Mouse (Mus musculus) adrenal gland (tissue): ENCODE data around the gene Srl.

Source experiments
- intact Hi-C: fragments of 180-260 bp; cut with DNase I; formaldehyde crosslinking; loops from one replicate; pipeline ENCODE4 v1.15.1; 2025

Gene Srl

DNA sequence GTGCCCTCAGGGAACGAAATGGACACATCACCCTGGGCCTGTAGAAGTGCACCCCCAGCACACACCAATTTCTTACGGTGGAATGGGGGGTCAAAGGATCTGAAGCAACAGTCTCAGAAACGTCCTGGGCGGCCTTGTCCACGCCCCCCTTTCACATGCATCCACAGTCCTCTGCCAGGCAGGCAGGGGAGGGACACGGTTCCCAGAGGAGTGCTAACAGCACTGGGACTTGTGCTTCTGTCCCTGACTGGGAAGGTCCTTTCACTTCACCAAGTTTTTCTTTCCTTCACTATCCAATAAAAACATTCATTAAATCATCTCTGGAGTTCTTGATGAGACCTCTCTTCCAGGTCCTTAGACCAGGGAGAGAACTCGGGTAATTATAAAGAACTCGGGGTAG lies 20.9 kb downstream of the Srl start:
- intact Hi-C loops, result no loop called here

DNA sequence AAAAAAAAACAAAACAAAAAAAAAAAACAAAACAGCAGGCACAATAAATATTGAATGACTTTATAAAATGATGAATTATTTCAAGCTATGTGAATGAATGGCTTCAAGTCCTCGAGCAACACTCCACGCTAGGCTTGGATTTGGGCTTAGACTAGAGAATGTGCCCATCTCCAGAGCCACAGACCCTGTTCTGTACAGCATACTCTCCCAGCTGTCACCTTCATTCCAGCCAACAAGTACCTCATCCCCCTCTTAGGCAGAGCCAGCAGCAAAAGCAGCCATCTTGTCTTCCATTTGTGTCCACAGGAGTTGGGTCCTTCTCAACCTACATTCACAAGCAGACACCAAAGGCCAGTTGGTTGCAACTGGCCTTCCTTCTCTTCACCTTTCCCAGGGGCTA lies 21.8 kb downstream of the Srl start:
- intact Hi-C loops, result no loop called here

DNA sequence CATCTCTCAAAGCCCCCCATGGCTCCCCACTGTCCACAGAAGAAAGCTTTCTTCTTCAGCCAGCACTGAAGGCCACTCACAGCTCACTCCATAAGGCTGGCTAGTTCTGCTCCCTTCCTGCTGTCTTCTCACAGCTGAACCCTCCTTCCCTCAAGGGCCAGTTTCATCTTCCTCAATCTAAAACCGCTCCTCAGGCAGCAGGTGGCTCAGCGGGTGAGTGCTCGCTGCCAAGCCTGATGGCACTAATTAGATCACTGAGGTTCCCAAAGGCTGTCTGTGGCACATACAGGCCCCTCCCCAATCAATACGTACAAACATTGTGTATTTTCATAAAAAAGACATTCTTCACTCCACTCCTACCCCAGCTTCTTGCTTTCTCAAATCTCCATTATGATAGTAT lies 22.5 kb downstream of the Srl start:
- intact Hi-C loops, result no loop called here

DNA sequence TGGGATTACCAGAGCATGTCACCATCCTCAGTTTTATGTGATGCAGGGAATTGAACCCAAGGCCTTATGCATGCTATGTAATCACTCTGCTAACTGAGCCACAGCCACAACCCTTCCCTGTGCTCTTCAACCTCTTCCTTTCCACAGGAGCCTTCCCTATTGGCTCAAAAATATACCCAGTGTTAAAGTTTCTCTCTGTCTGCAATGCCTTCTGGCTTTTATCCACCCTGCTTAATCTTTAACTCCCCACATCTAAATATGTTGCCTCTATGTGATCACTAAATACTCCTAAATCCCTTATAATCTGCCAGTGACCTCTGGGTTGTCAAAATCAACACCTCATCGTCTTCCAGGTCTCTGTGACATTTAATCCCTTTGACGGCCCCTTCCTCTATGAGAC lies 23.7 kb downstream of the Srl start:
- intact Hi-C loops, result no loop called here

GRCm38 (mm10) chr16:4514383-4514782 lies 27.2 kb downstream of the Srl start:
- intact Hi-C loops, result no loop called here

DNA sequence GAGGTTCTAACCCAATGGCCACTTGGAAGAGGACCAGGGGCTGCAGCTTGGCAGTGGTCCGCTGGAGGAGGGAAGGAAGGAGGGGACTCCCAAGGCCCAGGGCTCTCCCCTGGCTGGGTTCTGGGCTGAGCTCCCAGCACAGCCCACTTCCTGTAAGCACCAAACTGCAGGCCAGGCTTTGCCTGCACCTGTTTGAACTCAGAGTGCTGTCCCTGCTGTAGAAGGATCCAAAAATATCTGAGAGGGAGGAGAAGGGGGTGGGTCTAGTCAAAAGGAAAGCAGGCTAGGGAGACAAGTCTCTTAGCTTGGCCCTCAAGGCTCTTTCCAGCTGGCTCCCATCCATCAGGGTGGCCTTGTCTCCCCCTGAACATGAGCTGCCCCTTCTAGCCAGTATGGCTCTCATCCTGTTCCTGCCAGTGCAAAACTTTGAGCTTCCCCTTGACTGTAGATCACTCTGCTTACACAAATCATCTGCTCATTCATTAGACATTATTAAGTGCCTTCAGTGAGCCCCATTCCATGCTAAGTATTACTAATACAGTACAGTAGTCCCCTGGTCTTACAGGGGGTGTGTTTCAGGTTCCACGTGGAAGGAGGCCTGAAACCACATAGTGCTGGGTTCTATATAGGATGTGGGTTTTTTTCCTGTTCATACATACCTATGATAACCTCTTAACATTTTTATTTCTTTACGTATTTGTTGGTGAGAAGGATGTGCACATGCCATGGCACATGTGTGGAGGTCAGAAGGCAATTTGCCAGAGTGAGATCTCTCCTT lies 28.8 kb downstream of the Srl start:
- intact Hi-C loops, result no loop called here

DNA sequence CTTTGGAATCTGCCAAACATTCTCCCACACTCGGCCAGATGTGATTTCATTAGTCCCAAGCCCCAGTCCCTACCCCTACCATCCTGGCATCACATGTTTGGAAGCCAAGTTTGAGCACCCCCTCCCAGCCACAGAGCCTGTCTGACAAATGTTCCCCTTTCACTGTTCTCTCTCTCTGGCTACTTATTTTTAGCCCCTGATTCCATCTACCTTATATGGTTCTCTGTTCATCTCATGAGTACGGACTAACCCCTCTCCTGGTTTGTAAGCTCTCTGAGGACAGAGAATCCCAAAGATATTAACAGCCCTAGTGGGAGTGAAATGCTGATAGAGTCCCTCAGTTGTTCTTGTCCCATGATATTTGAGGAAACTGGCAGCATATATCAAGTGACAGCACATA lies 30.2 kb downstream of the Srl start:
- intact Hi-C loops, result no loop called here

DNA sequence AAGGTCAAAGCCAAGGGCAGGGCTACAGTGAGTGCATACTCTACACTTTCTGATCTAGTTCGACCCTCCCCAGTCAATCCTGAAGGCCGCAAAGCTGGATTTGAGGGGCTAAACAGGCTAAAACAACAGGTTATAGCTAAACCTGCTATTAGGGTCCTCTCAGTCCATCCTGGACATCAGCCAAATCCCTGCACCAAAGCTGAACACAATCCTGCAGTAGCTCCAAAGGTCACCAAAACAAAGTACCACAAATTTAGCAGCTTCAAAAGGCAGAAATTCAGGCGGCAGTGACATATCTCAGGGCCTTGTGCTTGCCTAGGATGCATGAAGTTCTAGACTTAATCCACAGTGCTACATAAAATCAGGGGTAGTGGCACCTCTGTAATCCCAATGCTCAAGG lies 35.4 kb downstream of the Srl start:
- intact Hi-C loops, result no loop called here

DNA sequence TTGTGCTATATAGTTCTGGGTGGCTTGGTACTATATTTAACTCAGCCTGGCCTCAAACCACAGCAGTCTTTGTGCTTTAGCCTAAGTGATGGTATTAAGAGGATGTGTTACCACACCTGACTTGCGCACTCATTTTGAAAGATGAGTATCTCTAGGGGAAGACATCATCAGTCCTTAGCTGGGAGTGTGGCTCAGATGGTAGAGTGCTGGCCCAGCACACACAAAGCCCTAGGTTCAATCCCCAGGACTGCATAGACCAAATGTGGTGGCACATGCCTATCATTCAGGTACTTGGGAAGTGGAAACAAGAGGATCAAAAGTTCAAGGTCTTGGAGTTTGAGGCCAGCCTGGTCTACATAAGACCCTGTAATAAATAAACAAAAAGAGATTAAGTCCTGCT lies 38.1 kb downstream of the Srl start:
- intact Hi-C loops, result no loop called here

DNA sequence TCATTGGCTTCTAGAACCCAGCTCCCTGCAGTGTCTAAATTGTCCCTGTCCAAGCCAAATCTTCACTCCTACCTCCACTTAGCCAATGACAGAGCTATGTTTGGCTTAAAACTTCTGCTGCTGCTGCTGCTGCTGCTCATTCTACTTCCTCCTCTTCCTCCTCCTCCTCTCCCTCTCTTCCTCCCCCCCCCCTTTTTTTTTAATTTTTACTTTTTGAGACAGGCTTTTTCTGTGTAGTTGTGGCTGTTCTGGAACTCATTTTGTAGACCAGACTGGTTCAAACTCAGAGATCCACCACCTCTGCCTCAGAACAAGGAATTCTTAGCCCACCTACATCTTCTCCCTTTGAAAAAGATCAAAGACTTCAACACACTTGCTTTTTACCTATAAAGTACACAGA lies 39.0 kb downstream of the Srl start:
- intact Hi-C loops, result no loop called here

GRCm38 (mm10) chr16:4501703-4502102 lies 39.9 kb downstream of the Srl start:
- intact Hi-C loops, result no loop called here

GRCm38 (mm10) chr16:4500598-4501385 lies 40.8 kb downstream of the Srl start:
- intact Hi-C loops, result no loop called here

DNA sequence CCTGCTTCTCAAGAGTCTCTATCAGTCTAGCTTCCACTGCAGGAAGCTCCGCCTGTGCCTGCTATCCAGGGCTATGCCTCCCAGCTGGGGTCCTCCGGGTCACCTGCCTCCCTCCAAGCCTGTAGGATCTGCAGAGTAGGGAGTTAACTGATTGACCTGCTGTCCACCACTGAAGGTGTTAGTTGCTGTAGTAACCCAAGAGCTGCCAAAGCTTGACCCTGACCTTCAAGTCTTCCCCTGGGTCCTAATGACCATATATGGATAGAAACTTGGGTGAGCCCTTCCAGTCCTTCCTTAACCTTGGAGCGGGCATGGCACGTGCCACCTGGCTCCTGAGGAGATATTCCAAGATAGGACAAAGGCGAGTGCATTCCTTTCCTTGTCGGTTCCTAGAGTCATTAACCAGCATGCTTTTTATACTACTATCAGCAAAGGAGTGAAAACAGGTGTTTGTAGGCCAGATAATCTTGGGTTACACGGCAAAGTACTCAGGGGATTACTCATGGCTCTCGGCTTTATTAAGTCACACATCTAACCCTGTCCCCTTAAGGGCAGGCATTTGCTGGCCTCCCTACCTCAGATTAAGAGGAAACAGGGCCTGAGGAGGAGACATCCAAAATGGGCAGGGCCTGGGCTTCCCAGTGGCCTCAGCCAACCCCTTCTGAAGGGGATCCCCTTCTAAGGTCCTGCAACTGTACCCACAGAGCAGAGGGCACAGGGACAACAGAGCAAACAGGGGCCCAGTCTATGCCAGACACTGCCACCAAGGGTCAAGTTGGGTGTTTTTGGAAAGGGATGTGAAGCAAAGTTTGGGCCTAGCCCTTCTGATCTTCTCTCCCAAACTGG lies 43.6 kb downstream of the Srl start:
- intact Hi-C loops, result no loop called here

- intact Hi-C loops, result no loop called here
Measured at GRCm38 (mm10) chr16:4496470-4496869, 45.1 kb downstream of the Srl start.

DNA sequence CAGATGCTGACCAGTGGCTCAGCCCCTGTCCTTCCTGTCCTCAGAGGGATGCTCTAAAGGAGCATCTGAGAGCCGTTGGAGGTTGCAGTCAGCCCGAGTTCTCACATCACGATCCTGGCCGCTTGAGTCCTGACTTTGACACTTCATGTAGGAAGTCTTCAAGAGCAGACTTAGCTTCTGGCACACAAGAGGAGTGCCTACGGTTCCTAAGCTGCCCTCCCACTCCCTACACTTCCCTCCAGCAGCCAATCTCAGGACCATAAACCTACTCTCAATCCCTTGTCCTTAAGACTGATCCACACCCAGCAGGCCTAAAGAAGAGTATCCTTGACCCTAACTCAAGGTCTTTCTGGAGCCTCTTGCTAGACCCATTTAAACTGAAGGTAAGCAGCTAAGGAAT lies 45.8 kb downstream of the Srl start:
- intact Hi-C loops, result no loop called here

GRCm38 (mm10) chr16:4492777-4493563 lies 48.6 kb downstream of the Srl start:
- intact Hi-C loops, result no loop called here

GRCm38 (mm10) chr16:4489114-4489624 lies 52.4 kb downstream of the Srl start:
- intact Hi-C loops, result loop anchor here (5.0 kb wide), 1 partner anchor 172 kb away; no protein-coding TSS in a partner anchor

- intact Hi-C loops, result no loop called here
Measured at GRCm38 (mm10) chr16:4480616-4481265, 60.9 kb downstream of the Srl start.

- intact Hi-C loops, result no loop called here
Measured at GRCm38 (mm10) chr16:4477591-4478215, 63.9 kb downstream of the Srl start.
